Mouse (Mus musculus): ENCODE results near the gene Pde6c. TPM values are rescaled to one million over a fixed set of nuclear protein-coding genes. Genes with fewer than 3 reads are reported as not detected.

Gene Pde6c
- polyA plus RNA-seq (2014; fragmentation: Nextera tagmentation; extraction: Ambion mirVana), result 0.06 and 0.07 TPM in 2 replicates

DNA sequence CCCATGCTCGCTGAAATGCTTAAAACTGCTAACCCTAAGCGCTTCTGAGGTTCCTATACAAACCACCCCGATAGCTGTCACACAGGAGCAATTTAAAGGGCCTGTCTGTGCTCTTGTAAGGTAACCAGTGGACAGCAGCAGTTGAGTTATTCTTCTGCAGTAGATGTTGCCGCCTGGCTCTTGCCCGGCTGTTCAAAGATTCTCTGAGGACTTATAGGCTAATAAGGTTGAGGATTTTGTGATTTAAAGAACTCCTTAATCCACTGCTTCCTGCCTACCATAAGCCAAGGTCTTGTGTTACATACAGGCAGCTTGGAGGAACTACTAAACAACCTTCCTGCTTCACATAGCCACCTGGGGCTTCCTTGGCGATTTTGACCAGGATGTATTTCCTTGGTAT, at the start of gene Pde6c:
Gene Pde6c (plus strand): TSS at position 301 of the 400 bp plus-strand sequence.
- no peak within 1 kb of the TSS for H3K9ac ChIP-seq (ENCODE audit: low read length)
- ATAC-seq (no peak), DNase-seq (ENCODE audit: low spot score) (no peak)
- no peak within 1 kb of the TSS for H3K4me2 ChIP-seq (ENCODE audit: low read length)
- H3K27ac ChIP-seq (ENCODE audit: low read depth, low read length), result no peak within 1 kb of the TSS
- no peaks in the 10 kb centered on the region for H3K27me3 ChIP-seq (replicated peaks; ENCODE audit: control insufficient read depth, insufficient read depth, low read length)
- H3K9me3 ChIP-seq (replicated peaks; ENCODE audit: control insufficient read depth, low read length), result no peaks in the 10 kb centered on the region
- no peak within 1 kb of the TSS for H3K4me3 ChIP-seq (ENCODE audit: low read depth, low read length)
- WGBS, result 77% methylated on average over 6 of the region's 6 CpGs
- H3K4me1 ChIP-seq (ENCODE audit: control insufficient read depth, insufficient read depth, low read length), result no peaks in the 10 kb centered on the region
- no peaks in the 10 kb centered on the region for H3K36me3 ChIP-seq (ENCODE audit: control insufficient read depth, insufficient read depth, low read length)

DNA sequence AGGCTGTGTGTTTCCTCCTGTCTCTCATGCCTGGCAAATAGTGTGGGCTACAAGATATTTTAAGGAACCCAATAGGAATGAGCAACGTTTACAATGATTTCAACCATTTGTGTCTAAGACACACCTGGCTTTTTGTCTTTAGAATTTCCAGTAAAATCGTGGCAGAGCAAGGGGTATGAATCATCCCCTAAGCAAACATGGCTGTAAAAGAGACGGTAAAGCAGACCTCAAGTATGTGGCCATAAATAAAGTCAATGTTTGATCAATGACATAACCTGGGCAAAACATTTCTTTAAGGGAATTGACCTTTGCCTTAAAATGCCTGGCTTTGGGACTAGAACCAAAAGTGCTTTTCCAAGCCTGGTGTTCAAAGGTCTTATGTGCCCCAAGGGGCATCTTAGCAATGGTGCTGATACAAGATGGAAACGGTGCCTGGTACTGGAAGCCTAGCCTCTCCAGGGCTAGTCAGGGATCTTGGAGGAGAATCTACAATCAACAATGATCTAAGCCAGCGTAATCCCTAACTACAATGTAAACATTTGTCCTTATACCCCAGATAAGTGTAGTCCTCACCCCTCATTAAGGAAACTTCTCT, 49.6 kb upstream of the Pde6c start:
- Histone ChIP-seq H3K9me3 (replicated peaks; ENCODE audit: control insufficient read depth, low read length) (no peaks in the 10 kb centered on the region), H3K27me3 (replicated peaks; ENCODE audit: control insufficient read depth, insufficient read depth, low read length) (no peaks in the 10 kb centered on the region), H3K36me3 (ENCODE audit: control insufficient read depth, insufficient read depth, low read length) (no peaks in the 10 kb centered on the region), H3K4me3 (ENCODE audit: low read depth, low read length) (no peak overlapping the region), H3K4me2 (ENCODE audit: low read length) (no peak overlapping the region), H3K4me1 (ENCODE audit: control insufficient read depth, insufficient read depth, low read length) (no peaks in the 10 kb centered on the region), H3K27ac (ENCODE audit: low read depth, low read length) (no peak overlapping the region), H3K9ac (ENCODE audit: low read length) (no peak overlapping the region)
- WGBS, result 81% methylated on average over 5 of the region's 5 CpGs
- ATAC-seq (no peak), DNase-seq (ENCODE audit: low spot score) (no peak)

DNA sequence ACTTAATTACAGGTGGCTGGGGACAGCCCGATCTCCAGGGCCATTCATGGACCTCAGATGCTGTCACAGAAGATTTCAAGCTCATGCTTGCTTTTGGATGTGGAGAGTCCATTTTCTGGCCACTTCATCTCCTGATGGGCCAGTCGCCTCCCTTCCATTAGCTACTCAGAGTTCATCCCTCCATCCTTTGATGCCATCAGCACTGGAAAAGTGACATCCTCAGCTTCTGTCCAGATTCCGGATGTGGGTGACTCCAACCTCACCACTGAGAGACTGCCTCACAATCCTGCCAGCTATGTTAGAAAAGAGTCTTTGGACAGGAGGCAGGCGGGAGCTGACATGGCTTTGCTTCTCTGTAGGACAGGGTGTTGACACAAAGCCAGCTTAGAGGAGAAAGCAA, 46.7 kb upstream of the Pde6c start:
- no peak overlapping the region for H3K4me3 ChIP-seq (ENCODE audit: low read depth, low read length)
- 89% methylated on average over 4 of the region's 4 CpGs for WGBS
- no peak overlapping the region for H3K9ac ChIP-seq (ENCODE audit: low read length)
- H3K27me3 ChIP-seq (replicated peaks; ENCODE audit: control insufficient read depth, insufficient read depth, low read length), result no peaks in the 10 kb centered on the region
- H3K27ac ChIP-seq (ENCODE audit: low read depth, low read length), result no peak overlapping the region
- DNase-seq (ENCODE audit: low spot score) (no peak), ATAC-seq (no peak)
- H3K4me1 ChIP-seq (ENCODE audit: control insufficient read depth, insufficient read depth, low read length), result no peaks in the 10 kb centered on the region
- no peaks in the 10 kb centered on the region for H3K9me3 ChIP-seq (replicated peaks; ENCODE audit: control insufficient read depth, low read length)
- no peak overlapping the region for H3K4me2 ChIP-seq (ENCODE audit: low read length)
- H3K36me3 ChIP-seq (ENCODE audit: control insufficient read depth, insufficient read depth, low read length), result no peaks in the 10 kb centered on the region

DNA sequence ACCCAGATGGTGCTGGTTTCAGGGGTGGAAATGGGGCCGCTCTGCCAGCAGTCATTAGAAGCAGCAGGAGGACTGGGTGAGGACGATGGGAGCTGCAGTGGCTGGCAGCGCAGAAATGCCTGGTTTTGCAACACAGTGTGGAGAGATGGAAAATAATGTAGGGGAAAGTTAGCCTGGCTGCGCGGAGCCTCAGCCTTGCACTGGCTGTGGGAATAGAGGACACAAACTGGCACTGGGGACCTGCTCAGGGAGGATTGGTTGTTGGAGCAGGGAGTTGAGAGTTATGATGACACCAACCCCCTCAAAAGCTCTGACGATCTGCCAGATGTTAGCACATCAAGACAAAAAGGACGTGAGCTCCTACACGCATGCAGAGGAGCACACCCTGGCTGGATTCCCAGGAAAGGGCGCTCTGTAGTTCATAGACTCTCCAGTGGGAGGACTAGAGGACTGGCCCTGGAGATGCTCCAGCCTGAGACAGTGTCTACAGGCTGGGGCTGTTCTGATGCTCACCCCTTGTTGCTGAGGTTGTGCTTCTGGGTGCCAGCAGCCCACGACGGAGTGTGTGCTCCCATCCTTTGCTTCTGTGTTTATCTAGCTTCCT, 45.5 kb upstream of the Pde6c start:
- 54% methylated on average over 11 of the region's 11 CpGs for WGBS
- ATAC-seq, result no peak

DNA sequence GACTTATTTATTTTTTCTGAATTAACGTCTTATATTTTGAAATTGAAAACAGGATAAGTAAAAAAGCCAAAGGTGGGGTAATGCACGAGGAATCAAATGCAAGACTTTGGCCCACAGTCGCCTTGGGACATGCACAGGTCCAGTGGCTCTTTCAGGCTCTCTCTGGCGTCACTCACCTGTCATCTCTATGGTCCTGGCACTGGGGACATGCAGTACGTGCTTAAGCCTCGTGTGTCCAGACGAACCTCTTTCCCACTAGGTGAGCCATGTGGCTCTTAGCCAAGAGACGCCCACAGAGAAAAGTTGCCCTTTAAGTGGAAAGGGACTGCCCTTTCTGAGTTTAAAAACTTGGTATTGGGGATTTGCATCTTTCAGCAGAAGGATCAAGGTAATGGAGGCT, 43.2 kb upstream of the Pde6c start:
- H3K4me3 ChIP-seq (ENCODE audit: low read depth, low read length), result no peak overlapping the region
- no peaks in the 10 kb centered on the region for H3K36me3 ChIP-seq (ENCODE audit: control insufficient read depth, insufficient read depth, low read length)
- DNase-seq (ENCODE audit: low spot score), result no peak
- H3K9me3 ChIP-seq (replicated peaks; ENCODE audit: control insufficient read depth, low read length), result no peaks in the 10 kb centered on the region
- 80% methylated on average over 8 of the region's 8 CpGs for WGBS
- ATAC-seq, result no peak
- no peak overlapping the region for H3K4me2 ChIP-seq (ENCODE audit: low read length)
- no peak overlapping the region for H3K9ac ChIP-seq (ENCODE audit: low read length)
- H3K27me3 ChIP-seq (replicated peaks; ENCODE audit: control insufficient read depth, insufficient read depth, low read length), result no peaks in the 10 kb centered on the region
- H3K27ac ChIP-seq (ENCODE audit: low read depth, low read length), result no peak overlapping the region
- H3K4me1 ChIP-seq (ENCODE audit: control insufficient read depth, insufficient read depth, low read length), result no peaks in the 10 kb centered on the region

More for the DNA sequence above, 45.5 kb upstream of the Pde6c start:
- H3K4me2 ChIP-seq (ENCODE audit: low read length), result no peak overlapping the region
- H3K27me3 ChIP-seq (replicated peaks; ENCODE audit: control insufficient read depth, insufficient read depth, low read length), result no peaks in the 10 kb centered on the region
- H3K4me1 ChIP-seq (ENCODE audit: control insufficient read depth, insufficient read depth, low read length), result no peaks in the 10 kb centered on the region
- H3K9me3 ChIP-seq (replicated peaks; ENCODE audit: control insufficient read depth, low read length), result no peaks in the 10 kb centered on the region
- no peak overlapping the region for H3K4me3 ChIP-seq (ENCODE audit: low read depth, low read length)
- peak; percentile 56 for DNase-seq (ENCODE audit: low spot score)
- H3K9ac ChIP-seq (ENCODE audit: low read length), result no peak overlapping the region
- no peak overlapping the region for H3K27ac ChIP-seq (ENCODE audit: low read depth, low read length)
- H3K36me3 ChIP-seq (ENCODE audit: control insufficient read depth, insufficient read depth, low read length), result no peaks in the 10 kb centered on the region

DNA sequence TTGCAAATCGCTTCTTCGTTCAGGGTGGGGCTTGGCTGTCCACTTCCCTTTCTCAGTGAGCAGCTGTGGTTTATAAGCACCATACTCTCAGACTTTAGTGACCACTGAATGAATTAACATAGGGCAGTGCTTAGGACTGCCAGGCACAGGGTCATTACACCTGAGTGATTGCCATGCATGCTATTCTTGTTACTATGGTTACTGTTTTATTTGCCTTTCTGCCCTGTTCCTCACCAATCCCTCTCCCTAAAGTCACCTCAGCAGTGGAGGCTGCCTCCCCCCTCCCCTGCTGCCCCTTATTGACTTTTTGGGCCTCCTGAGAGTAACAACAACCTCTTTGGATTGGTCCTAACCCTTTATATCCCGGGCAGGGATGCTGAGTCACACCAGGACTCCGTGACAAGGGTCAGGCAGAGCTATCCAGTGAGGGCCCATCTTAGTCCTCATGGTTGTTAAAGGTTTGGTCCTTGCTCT, 41.0 kb upstream of the Pde6c start:
- peaks cover 9% of the 10 kb centered on the region for H3K27me3 ChIP-seq (replicated peaks; ENCODE audit: control insufficient read depth, insufficient read depth, low read length)
- H3K4me2 ChIP-seq (ENCODE audit: low read length), result no peak overlapping the region
- no peak overlapping the region for H3K9ac ChIP-seq (ENCODE audit: low read length)
- no peaks in the 10 kb centered on the region for H3K4me1 ChIP-seq (ENCODE audit: control insufficient read depth, insufficient read depth, low read length)
- no peaks in the 10 kb centered on the region for H3K9me3 ChIP-seq (replicated peaks; ENCODE audit: control insufficient read depth, low read length)
- DNase-seq (ENCODE audit: low spot score), result no peak
- no peak for ATAC-seq
- no peak overlapping the region for H3K4me3 ChIP-seq (ENCODE audit: low read depth, low read length)
- no peak overlapping the region for H3K27ac ChIP-seq (ENCODE audit: low read depth, low read length)
- H3K36me3 ChIP-seq (ENCODE audit: control insufficient read depth, insufficient read depth, low read length), result no peaks in the 10 kb centered on the region
- WGBS, result 59% methylated on average over 4 of the region's 4 CpGs

DNA sequence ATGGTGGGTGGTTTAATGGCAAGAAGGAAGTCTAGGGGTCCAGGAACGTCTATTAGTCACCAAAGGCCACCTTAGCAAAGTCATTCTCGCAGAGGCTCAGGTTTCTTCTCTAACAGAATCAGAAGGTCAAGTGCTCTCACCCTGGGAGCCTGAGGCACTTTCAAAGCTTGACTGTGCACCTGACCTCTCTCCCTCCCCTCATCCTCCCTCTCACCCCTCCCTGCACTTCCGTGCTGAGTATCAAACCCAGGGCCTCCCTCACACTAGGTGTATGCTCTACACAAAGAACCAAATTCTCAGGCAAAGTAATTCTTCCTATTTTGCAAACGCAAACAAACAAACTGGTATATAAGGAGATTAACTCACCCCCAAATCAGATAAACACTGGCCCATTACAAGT, 36.4 kb upstream of the Pde6c start:
- Histone ChIP-seq H3K36me3 (ENCODE audit: control insufficient read depth, insufficient read depth, low read length) (no peaks in the 10 kb centered on the region), H3K4me2 (ENCODE audit: low read length) (no peak overlapping the region), H3K9me3 (replicated peaks; ENCODE audit: control insufficient read depth, low read length) (no peaks in the 10 kb centered on the region), H3K4me3 (ENCODE audit: low read depth, low read length) (no peak overlapping the region), H3K27me3 (replicated peaks; ENCODE audit: control insufficient read depth, insufficient read depth, low read length) (peaks cover 34% of the 10 kb centered on the region), H3K4me1 (ENCODE audit: control insufficient read depth, insufficient read depth, low read length) (0 out of 2 replicates have a peak, but pooled peaks cover 4% of the 10 kb centered on the region), H3K27ac (ENCODE audit: low read depth, low read length) (no peak overlapping the region), H3K9ac (ENCODE audit: low read length) (no peak overlapping the region)
- ATAC-seq (no peak), DNase-seq (ENCODE audit: low spot score) (no peak)
- WGBS, result 7% methylated on average over 4 of the region's 4 CpGs

DNA sequence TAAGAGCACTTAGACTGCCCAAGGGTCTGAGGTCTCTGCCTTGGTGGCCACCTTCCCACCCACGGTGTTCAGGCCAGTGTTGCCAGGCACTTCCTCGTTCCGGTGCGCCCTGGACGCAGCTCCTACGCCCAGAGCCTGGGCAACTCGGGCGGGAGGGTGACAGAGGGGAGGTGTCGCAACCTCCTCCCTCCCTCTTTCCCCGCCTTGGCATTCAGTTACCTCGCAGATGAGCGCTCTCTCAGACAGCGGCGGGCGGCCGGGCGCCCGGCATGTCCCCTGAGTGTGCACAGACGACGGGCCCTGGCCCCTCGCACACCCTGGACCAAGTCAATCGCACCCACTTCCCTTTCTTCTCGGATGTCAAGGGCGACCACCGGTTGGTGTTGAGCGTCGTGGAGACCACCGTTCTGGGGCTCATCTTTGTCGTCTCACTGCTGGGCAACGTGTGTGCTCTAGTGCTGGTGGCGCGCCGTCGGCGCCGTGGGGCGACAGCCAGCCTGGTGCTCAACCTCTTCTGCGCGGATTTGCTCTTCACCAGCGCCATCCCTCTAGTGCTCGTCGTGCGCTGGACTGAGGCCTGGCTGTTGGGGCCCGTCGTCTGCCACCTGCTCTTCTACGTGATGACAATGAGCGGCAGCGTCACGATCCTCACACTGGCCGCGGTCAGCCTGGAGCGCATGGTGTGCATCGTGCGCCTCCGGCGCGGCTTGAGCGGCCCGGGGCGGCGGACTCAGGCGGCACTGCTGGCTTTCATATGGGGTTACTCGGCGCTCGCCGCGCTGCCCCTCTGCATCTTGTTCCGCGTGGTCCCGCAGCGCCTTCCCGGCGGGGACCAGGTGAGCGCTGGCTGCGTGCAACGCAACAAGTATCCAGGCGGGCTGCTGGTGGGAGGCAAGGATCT, 35.5 kb upstream of the Pde6c start, which contains the start of gene Ffar4:
Gene Ffar4 (plus strand): TSS at position 214 of the 901 bp plus-strand sequence.
- H3K4me1 ChIP-seq (ENCODE audit: control insufficient read depth, insufficient read depth, low read length), result 0 out of 2 replicates have a peak, but pooled peaks cover 4% of the 10 kb centered on the region
- ATAC-seq (peak; percentile 44; the same call in 1 of the 2 replicates), DNase-seq (ENCODE audit: low spot score) (peak; percentile 5)
- whole genome bisulfite sequencing, result under 1% methylated on average over 77 of the region's 77 CpGs
- no peaks in the 10 kb centered on the region for H3K36me3 ChIP-seq (ENCODE audit: control insufficient read depth, insufficient read depth, low read length)
- peak within 1 kb of the TSS; percentile 24 for H3K4me3 ChIP-seq (ENCODE audit: low read depth, low read length)
- no peak within 1 kb of the TSS for H3K9ac ChIP-seq (ENCODE audit: low read length)
- no peaks in the 10 kb centered on the region for H3K9me3 ChIP-seq (replicated peaks; ENCODE audit: control insufficient read depth, low read length)
- H3K27me3 ChIP-seq (replicated peaks; ENCODE audit: control insufficient read depth, insufficient read depth, low read length), result peaks cover 34% of the 10 kb centered on the region
- H3K27ac ChIP-seq (ENCODE audit: low read depth, low read length), result no peak within 1 kb of the TSS
- H3K4me2 ChIP-seq (ENCODE audit: low read length), result peak within 1 kb of the TSS; percentile 49
